In the genomic region with DNA sequence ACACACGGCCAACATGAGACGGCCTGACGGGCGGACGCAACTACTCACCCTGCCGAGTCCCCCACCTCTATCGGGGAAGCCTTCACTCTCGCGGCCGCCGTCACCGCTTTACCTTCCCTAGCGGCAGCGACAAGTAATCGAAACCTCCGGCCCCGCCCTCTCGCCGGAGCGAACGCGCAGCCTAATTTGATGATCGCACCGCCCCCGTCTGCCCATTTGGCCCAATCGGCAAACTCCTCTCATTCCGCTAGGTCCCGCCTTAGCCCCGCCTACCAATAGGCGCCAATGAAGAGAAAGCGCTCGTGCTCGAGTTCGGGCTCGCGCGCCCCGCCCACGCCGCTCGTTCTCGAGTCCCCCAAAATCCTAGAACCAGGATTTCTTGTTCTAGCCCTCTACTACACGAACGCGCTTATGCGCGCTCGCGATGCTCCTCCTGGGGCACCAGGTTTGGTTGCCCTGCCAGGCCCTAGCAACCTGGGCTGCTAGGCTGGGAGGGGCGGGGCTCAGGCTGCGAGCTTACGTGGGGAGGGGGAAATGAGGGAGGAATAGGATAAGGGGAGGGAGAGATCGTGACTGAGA, we compare ENCODE assay signal across 8 mouse cellular contexts. TPM values are rescaled to one million over a fixed set of nuclear protein-coding genes. Genes with fewer than 3 reads are reported as not detected.
DNase-seq lines count a peak whose midpoint lies in the region; ATAC-seq and TF ChIP-seq lines count a peak whose summit lies in the region.

A gene (minus strand): TSS at position 162 of the 579 bp plus-strand sequence.

- peak within 1 kb of the TSS; percentile 10; the same call in 1 of the 2 replicates for H3K27ac ChIP-seq in bone marrow macrophage, adult 2 months (ENCODE audit: insufficient read depth, low read depth, low read length)
- no peak within 1 kb of the TSS for H3K27ac ChIP-seq in embryonic fibroblast, embryonic 13.5 days (ENCODE audit: insufficient read depth, low read length)
- H3K27ac ChIP-seq in heart, embryonic 10.5 days: peak within 1 kb of the TSS; percentile 84
- peak within 1 kb of the TSS; percentile 80 for H3K27ac ChIP-seq in kidney, embryonic 15.5 days

- H3K4me2 ChIP-seq in kidney, embryonic 15.5 days: peak within 1 kb of the TSS; percentile 62

- WGBS in heart, embryonic 10.5 days: 13% methylated on average over 53 of the region's 53 CpGs
- 26% methylated on average over 53 of the region's 53 CpGs for WGBS in kidney, embryonic 15.5 days

- H3K9me3 ChIP-seq in heart, embryonic 10.5 days: no peaks in the 10 kb centered on the region
- H3K9me3 ChIP-seq in kidney, embryonic 15.5 days (replicated peaks): no peaks in the 10 kb centered on the region

- H3K4me3 ChIP-seq in bone marrow macrophage, adult 2 months (ENCODE audit: insufficient read depth, low read length): peak within 1 kb of the TSS; percentile 73
- H3K4me3 ChIP-seq in embryonic fibroblast, embryonic 13.5 days (ENCODE audit: insufficient read depth, low read length): peak within 1 kb of the TSS; percentile 87
- H3K4me3 ChIP-seq in heart, embryonic 10.5 days: peak within 1 kb of the TSS; percentile 67
- peak within 1 kb of the TSS; percentile 59 for H3K4me3 ChIP-seq in kidney, embryonic 15.5 days (replicated peaks)

- no peaks in the 10 kb centered on the region for H3K36me3 ChIP-seq in heart, embryonic 10.5 days
- no peaks in the 10 kb centered on the region for H3K36me3 ChIP-seq in kidney, embryonic 15.5 days

- no peak for TF ChIP-seq CTCF in bone marrow macrophage, adult 2 months (IDR thresholded peaks at IDR 0.05; ENCODE audit: low read depth, low read length)
- no peak for TF ChIP-seq CTCF in embryonic fibroblast, embryonic 13.5 days (IDR thresholded peaks at IDR 0.05; ENCODE audit: borderline replicate concordance, insufficient read depth, low read length)

- ATAC-seq in kidney, embryonic 15.5 days (replicated peaks; ENCODE audit: low FRiP score): peak; percentile 96
- peak; percentile 98 for ATAC-seq in monocyte, adult 5-6 weeks (replicated peaks; ENCODE audit: insufficient number of reproducible peaks, low FRiP score, low TSS enrichment, poor library complexity, severe bottlenecking)

- peaks cover 8% of the 10 kb centered on the region; the same call in 1 of the 2 replicates for H3K27me3 ChIP-seq in heart, embryonic 10.5 days (ENCODE audit: insufficient read depth, poor library complexity, severe bottlenecking)
- peaks cover 33% of the 10 kb centered on the region; the same call in 1 of the 2 replicates for H3K27me3 ChIP-seq in kidney, embryonic 15.5 days

- H3K4me1 ChIP-seq in bone marrow macrophage, adult 2 months (ENCODE audit: control insufficient read depth, insufficient read depth, low read length): no peaks in the 10 kb centered on the region
- no peaks in the 10 kb centered on the region for H3K4me1 ChIP-seq in embryonic fibroblast, embryonic 13.5 days (ENCODE audit: control insufficient read depth, insufficient read depth, low read length)
- no peaks in the 10 kb centered on the region for H3K4me1 ChIP-seq in heart, embryonic 10.5 days
- H3K4me1 ChIP-seq in kidney, embryonic 15.5 days: 0 out of 2 replicates have a peak, but pooled peaks cover 3% of the 10 kb centered on the region

- no peak for TF ChIP-seq POLR2A in bone marrow macrophage, adult 2 months (IDR thresholded peaks at IDR 0.05; ENCODE audit: borderline replicate concordance, low read depth, low read length)
- TF ChIP-seq POLR2A in embryonic fibroblast, embryonic 13.5 days (IDR thresholded peaks at IDR 0.05; ENCODE audit: low read depth, low read length): peak; percentile 83

- peak; percentile 95 for DNase-seq in A20 (ENCODE audit: low read depth, low spot score)
- peak; percentile 96 for DNase-seq in heart, embryonic 10.5 days (ENCODE audit: low spot score)
- DNase-seq in liver: peak; percentile 95
- DNase-seq in spleen, postnatal 4 days (ENCODE audit: low spot score in 2 of 2): peak; percentile 92 to 93

- H3K9ac ChIP-seq in kidney, embryonic 15.5 days: peak within 1 kb of the TSS; percentile 54

RNA-seq across cellular contexts. Expression of the gene that starts here (rescaled TPM):
- 0.57 and 1.1 TPM in 2 replicates for polyA plus RNA-seq in bone marrow macrophage, adult 2 months (2012; ENCODE audit: insufficient read depth, insufficient read length, missing spikeins)
- 2.6 and 4.4 TPM in 2 replicates for polyA plus RNA-seq in embryonic fibroblast, embryonic 13.5 days (2011; ENCODE audit: insufficient read length, low read depth, missing spikeins)
- polyA plus RNA-seq in heart, embryonic 10.5 days (2016; fragmentation: Nextera tagmentation; extraction: Ambion mirVana): 1.5 and 1.6 TPM in 2 replicates
- polyA plus RNA-seq in kidney, embryonic 15.5 days (2015; fragmentation: Nextera tagmentation; extraction: Ambion mirVana): 1.8 and 2.0 TPM in 2 replicates
- total RNA-seq in monocyte, adult 5-6 weeks (2017): 1.1 to 1.4 TPM in 2 of 3 replicates, not detected in the other
